Mouse (Mus musculus) myocyte (in vitro differentiated cells): ENCODE measurements around the gene Axin2.

Experiments used
- CEBPB ChIP-seq: IDR thresholded peaks from 2 replicates; pipeline ENCODE4 v1.6.1; 2011; ENCODE audit warnings: mild to moderate bottlenecking, moderate library complexity; ENCODE audit not compliant: poor library complexity, insufficient read depth, severe bottlenecking
- E2F4 ChIP-seq: IDR thresholded peaks from one replicate; pipeline ENCODE4 v1.6.1; 2011; ENCODE audit warnings: mild to moderate bottlenecking, control low read depth, moderate library complexity; ENCODE audit not compliant: insufficient read depth
- MAX ChIP-seq: IDR thresholded peaks from one replicate; pipeline ENCODE4 v1.6.1; 2011; ENCODE audit warnings: low read depth, mild to moderate bottlenecking, control low read depth
- MYOD1 ChIP-seq, 3 experiments: IDR thresholded peaks; one replicate each; pipeline ENCODE4 v1.6.1; 2011; ENCODE audit warnings: control low read depth in 2 of 3, low read depth in 2 of 3, mild to moderate bottlenecking in 2 of 3, moderate library complexity in 1 of 3; ENCODE audit not compliant: insufficient read length in 2 of 3, control insufficient read depth in 1 of 3
- MYOG ChIP-seq, 3 experiments: IDR thresholded peaks; one replicate each; pipeline ENCODE4 v1.6.1; 2011; ENCODE audit warnings: control low read depth in 2 of 3, low read depth in 2 of 3, mild to moderate bottlenecking in 2 of 3; ENCODE audit not compliant: insufficient read length in 2 of 3, control insufficient read depth in 1 of 3, insufficient read depth in 1 of 3
- POLR2A ChIP-seq: IDR thresholded peaks from one replicate; pipeline ENCODE4 v1.6.1; 2011; ENCODE audit warnings: low read depth, mild to moderate bottlenecking, control low read depth, moderate library complexity; ENCODE audit not compliant: insufficient read length
- POLR2AphosphoS2 ChIP-seq: IDR thresholded peaks from one replicate; pipeline ENCODE4 v1.6.1; 2011; ENCODE audit warnings: low read depth, control low read depth; ENCODE audit not compliant: insufficient read length
- REST ChIP-seq: IDR thresholded peaks from one replicate; pipeline ENCODE4 v1.6.1; 2011; ENCODE audit warnings: mild to moderate bottlenecking, control low read depth, moderate library complexity; ENCODE audit not compliant: insufficient read depth, insufficient read length
- SRF ChIP-seq: IDR thresholded peaks from one replicate; pipeline ENCODE4 v1.6.1; 2011; ENCODE audit warnings: low read depth; ENCODE audit not compliant: control insufficient read depth, insufficient read length
- TCF12 ChIP-seq: IDR thresholded peaks from one replicate; pipeline ENCODE4 v1.6.1; 2011; ENCODE audit warnings: mild to moderate bottlenecking, control low read depth; ENCODE audit not compliant: poor library complexity, insufficient read depth, severe bottlenecking
- TCF3 ChIP-seq: IDR thresholded peaks from one replicate; pipeline ENCODE4 v1.6.1; 2011; ENCODE audit warnings: low read depth, control low read depth; ENCODE audit not compliant: insufficient read length
- USF1 ChIP-seq: IDR thresholded peaks from one replicate; pipeline ENCODE4 v1.6.1; 2011; ENCODE audit warnings: low read depth, mild to moderate bottlenecking, control low read depth, moderate library complexity

GRCm38 (mm10) chr11:108928752-108929151, 8.6 kb downstream of the Axin2 start:
- no peak for TF ChIP-seq POLR2A
- no peak for TF ChIP-seq USF1
- TF ChIP-seq MYOG (IDR thresholded peaks at IDR 0.05; ENCODE audit: control insufficient read depth in 1 of 3, insufficient read depth in 1 of 3, insufficient read length in 2 of 3, low read depth in 2 of 3) = no peak
- TF ChIP-seq MAX = no peak
- no peak for TF ChIP-seq POLR2AphosphoS2
- TF ChIP-seq MYOD1 (IDR thresholded peaks at IDR 0.05; ENCODE audit: control insufficient read depth in 1 of 3, insufficient read length in 2 of 3, low read depth in 2 of 3) = no peak
- no peak for TF ChIP-seq TCF12
- TF ChIP-seq REST = no peak
- no peak for TF ChIP-seq CEBPB
- no peak for TF ChIP-seq TCF3
- TF ChIP-seq E2F4 = no peak
- TF ChIP-seq SRF = no peak
